Mouse (Mus musculus) lung, embryonic 14.5 days (tissue): Measurements from ENCODE around the gene Slc2a9. TPM values are rescaled to one million over a fixed set of nuclear protein-coding genes. Genes with fewer than 3 reads are reported as not detected.

Source experiments
- ATAC-seq: fragments of 200-750 bp; cut with Nextera tagmentation; 2 replicates; pipeline ENCODE4 v1.8.0; 2017; ENCODE audit warnings: mild to moderate bottlenecking, moderate TSS enrichment, moderate library complexity; ENCODE audit not compliant: insufficient read depth
- DNase-seq: peaks from one replicate; pipeline ENCODE4 v3.0.0-alpha.2; 2015
- H3K27ac ChIP-seq: fragments of 300-500 bp; sonication (generic); 2 replicates; pipeline ENCODE4 v1.5.1; 2014; ENCODE audit warnings: low read depth, mild to moderate bottlenecking, moderate library complexity
- H3K27me3 ChIP-seq: fragments of 300-500 bp; sonication (generic); 2 replicates; pipeline ENCODE4 v1.6.1; 2014; ENCODE audit warnings: low read length, control low read depth; ENCODE audit not compliant: insufficient read depth
- H3K36me3 ChIP-seq: fragments of 300-500 bp; sonication (generic); 2 replicates; pipeline ENCODE4 v1.6.1; 2014; ENCODE audit warnings: control low read depth; ENCODE audit not compliant: insufficient read depth
- H3K4me1 ChIP-seq: fragments of 300-500 bp; sonication (generic); 2 replicates; pipeline ENCODE4 v1.6.1; 2014; ENCODE audit warnings: antibody characterized with exemption, control low read depth; ENCODE audit not compliant: insufficient read depth
- H3K4me2 ChIP-seq: fragments of 300-500 bp; sonication (generic); 2 replicates; pipeline ENCODE4 v1.6.1; 2014; ENCODE audit warnings: mild to moderate bottlenecking
- H3K4me3 ChIP-seq: fragments of 300-500 bp; sonication (generic); 2 replicates; pipeline ENCODE4 v1.5.1; 2014; ENCODE audit warnings: low read depth, low read length
- H3K9ac ChIP-seq: fragments of 300-500 bp; sonication (generic); 2 replicates; pipeline ENCODE4 v1.6.1; 2014
- H3K9me3 ChIP-seq: fragments of 300-500 bp; sonication (generic); 2 replicates; pipeline ENCODE4 v1.6.1; 2016; ENCODE audit warnings: low read depth, low read length, control low read depth
- CTCF ChIP-seq: IDR thresholded peaks from 2 replicates; pipeline ENCODE4 v1.5.1; 2016; ENCODE audit warnings: antibody characterized with exemption, low read depth
- WGBS: fragments of 180-500 bp; shearing (Covaris S2); extraction: QIAGEN DNeasy Blood & Tissue Kit; methylation state at CpG from one replicate; pipeline ENCODE4 v1.1.7; 2014; 5-methylcytosine and 5-hydroxymethylcytosine counted together
- polyA plus RNA-seq: library from polyadenylated mRNA; unstranded; fragments of >200 nt; fragmentation: Nextera tagmentation; extraction: Ambion mirVana; gene quantifications from 2 replicates; pipeline ENCODE4 v1.2.1, GENCODE M21; 2014

Gene Slc2a9
- 0.64 and 2.2 TPM in 2 replicates for polyA plus RNA-seq

DNA sequence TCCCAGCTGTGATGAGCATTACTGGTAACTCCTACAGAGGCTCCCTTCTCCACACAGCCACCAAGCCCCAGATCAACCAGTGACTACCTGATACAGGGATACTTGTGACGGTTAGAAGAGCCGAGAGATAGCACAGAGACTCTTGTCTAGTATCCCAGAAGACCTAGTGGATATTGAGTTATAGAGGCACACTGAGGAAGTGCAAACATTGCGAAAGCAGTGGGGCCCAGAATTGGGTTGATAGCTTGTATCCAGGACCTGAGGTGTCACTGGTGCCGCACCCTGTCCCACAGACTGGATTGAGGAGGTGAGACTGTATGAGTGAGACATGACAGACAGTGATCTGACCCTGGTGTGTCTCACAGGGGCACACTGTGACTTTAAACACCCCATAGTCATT, at the start of gene Slc2a9:
Gene Slc2a9, minus strand, starts transcription at position 152 of the 400 bp plus-strand sequence.
- H3K4me2 ChIP-seq = no peak within 1 kb of the TSS
- no peak for DNase-seq
- 65% methylated on average over 4 of the region's 4 CpGs for WGBS
- H3K9ac ChIP-seq = no peak within 1 kb of the TSS
- no peak within 1 kb of the TSS for H3K27ac ChIP-seq
- TF ChIP-seq CTCF = no peak
- H3K4me1 ChIP-seq = no peaks in the 10 kb centered on the region
- H3K9me3 ChIP-seq = no peaks in the 10 kb centered on the region
- no peak for ATAC-seq
- H3K4me3 ChIP-seq = no peak within 1 kb of the TSS
- H3K27me3 ChIP-seq = no peaks in the 10 kb centered on the region
- no peaks in the 10 kb centered on the region for H3K36me3 ChIP-seq

DNA sequence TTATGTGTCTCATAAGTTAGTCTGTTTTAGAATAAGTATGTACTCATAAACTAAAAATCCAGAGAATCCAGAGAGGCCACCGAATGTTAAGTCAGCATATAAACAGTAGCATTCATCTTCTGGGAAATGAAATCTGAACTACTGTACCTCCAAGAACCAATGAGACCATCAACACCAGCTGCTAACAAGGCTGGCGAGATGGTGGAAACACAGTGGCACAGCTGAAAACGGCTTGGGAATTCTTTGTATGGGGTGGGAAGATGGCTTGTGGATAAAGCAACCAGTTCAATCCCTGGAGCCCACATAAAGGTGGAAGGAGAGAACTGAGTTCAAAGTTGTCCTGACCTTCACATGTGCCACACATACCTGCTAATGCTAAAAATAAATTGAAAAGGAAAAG, 49.7 kb upstream of the Slc2a9 start:
- 74% methylated on average over 3 of the region's 3 CpGs for WGBS
- no peak for TF ChIP-seq CTCF
- H3K9ac ChIP-seq = no peak overlapping the region
- peaks cover 77% of the 10 kb centered on the region for H3K36me3 ChIP-seq
- H3K9me3 ChIP-seq = no peaks in the 10 kb centered on the region
- no peak overlapping the region for H3K4me2 ChIP-seq
- peaks cover 16% of the 10 kb centered on the region for H3K4me1 ChIP-seq
- no peak for DNase-seq
- no peak for ATAC-seq
- H3K27me3 ChIP-seq = no peaks in the 10 kb centered on the region
- H3K4me3 ChIP-seq = no peak overlapping the region
- H3K27ac ChIP-seq = no peak overlapping the region

DNA sequence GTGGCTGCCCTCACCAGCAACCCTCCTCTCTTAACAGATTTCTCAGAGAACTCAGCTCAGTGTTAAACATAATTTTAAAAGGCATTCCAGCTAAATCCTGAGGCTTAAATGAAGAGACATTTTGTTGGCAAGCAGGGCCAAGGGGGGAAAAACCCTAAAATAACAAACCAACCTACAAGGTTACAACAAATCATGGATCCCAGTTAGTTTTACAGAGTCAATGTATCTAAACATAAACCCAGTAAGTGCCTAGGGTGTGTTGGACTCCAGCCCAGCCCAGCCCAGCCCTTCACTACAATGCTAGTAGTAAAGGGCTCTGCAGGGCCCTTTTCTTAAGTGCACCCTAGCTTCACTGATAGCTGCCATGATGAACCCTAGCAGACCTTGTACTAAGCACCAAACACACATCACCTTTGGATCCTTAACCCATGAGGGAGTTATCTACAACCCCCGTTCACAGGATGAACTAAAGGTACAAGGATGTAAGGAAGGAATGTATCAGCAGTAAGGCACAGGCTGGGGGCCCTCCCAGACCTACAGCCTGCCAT, 47.4 kb upstream of the Slc2a9 start:
- no peaks in the 10 kb centered on the region for H3K9me3 ChIP-seq
- H3K36me3 ChIP-seq = peaks cover 80% of the 10 kb centered on the region
- 70% methylated on average over 1 of the region's 1 CpGs for WGBS
- no peak for ATAC-seq
- no peak overlapping the region for H3K4me2 ChIP-seq
- peak overlapping the region; percentile 1; the same call in 1 of the 2 replicates for H3K9ac ChIP-seq
- no peaks in the 10 kb centered on the region for H3K27me3 ChIP-seq
- H3K4me1 ChIP-seq = peaks cover 16% of the 10 kb centered on the region
- no peak for TF ChIP-seq CTCF
- peak overlapping the region; percentile 85 for H3K27ac ChIP-seq
- peak; percentile 29 for DNase-seq
- no peak overlapping the region for H3K4me3 ChIP-seq

DNA sequence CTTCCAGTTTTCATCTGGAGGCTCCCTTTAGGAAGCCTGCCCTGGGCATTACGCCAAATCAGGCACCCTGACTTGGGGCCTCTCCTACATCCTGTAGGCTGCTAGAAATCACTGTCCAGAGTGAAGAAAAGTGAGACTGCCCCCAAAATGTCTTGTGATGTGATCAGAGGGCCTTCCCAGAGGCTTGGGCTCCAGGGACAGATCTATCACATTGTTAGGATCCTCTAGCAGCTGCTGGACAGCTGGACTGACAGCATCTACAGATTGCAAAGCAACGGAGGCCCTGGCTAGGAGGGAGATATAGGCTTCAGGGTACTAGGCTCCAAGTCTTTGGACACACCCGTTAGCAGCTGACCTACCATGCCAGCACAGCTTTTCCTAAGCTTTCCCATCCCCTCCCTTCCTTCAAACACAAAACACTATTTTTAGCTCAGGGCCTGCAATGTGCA, 46.5 kb upstream of the Slc2a9 start:
- peak; percentile 87 for ATAC-seq
- no peak for TF ChIP-seq CTCF
- WGBS = 30% methylated on average over 3 of the region's 3 CpGs

DNA sequence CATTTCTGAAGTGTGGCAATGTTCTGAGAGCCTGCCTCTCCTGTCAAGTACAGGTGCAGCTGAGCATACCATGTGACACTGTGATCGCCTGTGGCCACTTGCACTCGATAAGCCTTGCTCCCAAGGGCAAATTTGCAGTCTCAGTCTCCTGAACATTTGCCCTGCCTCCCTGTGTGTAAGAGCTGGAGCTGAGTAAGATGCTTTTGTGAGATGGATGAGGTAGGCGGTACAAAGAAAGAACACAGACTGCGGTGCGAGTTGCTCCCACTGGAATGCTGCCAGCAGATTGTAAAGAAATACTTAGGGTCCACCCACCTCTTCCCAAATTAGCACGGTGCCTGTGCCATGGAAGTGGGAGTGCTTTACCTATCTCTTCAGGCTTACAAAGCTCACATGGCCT, 44.4 kb upstream of the Slc2a9 start:
- no peak overlapping the region for H3K4me3 ChIP-seq
- DNase-seq (peak; percentile 32), ATAC-seq (no peak)
- no peak overlapping the region for H3K4me2 ChIP-seq
- H3K9me3 ChIP-seq = no peaks in the 10 kb centered on the region
- H3K27ac ChIP-seq = no peak overlapping the region
- peaks cover 16% of the 10 kb centered on the region for H3K4me1 ChIP-seq
- TF ChIP-seq CTCF = no peak
- peaks cover 88% of the 10 kb centered on the region for H3K36me3 ChIP-seq
- no peak overlapping the region for H3K9ac ChIP-seq
- 46% methylated on average over 6 of the region's 6 CpGs for WGBS
- no peaks in the 10 kb centered on the region for H3K27me3 ChIP-seq

More for the DNA sequence above, 46.5 kb upstream of the Slc2a9 start:
- Histone ChIP-seq H3K27me3 (no peaks in the 10 kb centered on the region), H3K4me2 (no peak overlapping the region; the same call in 1 of the 2 replicates), H3K27ac (peak overlapping the region; percentile 85), H3K4me1 (peaks cover 16% of the 10 kb centered on the region), H3K4me3 (no peak overlapping the region), H3K9ac (peak overlapping the region; percentile 1), H3K36me3 (peaks cover 80% of the 10 kb centered on the region), H3K9me3 (no peaks in the 10 kb centered on the region)
- peak; percentile 85 for DNase-seq

DNA sequence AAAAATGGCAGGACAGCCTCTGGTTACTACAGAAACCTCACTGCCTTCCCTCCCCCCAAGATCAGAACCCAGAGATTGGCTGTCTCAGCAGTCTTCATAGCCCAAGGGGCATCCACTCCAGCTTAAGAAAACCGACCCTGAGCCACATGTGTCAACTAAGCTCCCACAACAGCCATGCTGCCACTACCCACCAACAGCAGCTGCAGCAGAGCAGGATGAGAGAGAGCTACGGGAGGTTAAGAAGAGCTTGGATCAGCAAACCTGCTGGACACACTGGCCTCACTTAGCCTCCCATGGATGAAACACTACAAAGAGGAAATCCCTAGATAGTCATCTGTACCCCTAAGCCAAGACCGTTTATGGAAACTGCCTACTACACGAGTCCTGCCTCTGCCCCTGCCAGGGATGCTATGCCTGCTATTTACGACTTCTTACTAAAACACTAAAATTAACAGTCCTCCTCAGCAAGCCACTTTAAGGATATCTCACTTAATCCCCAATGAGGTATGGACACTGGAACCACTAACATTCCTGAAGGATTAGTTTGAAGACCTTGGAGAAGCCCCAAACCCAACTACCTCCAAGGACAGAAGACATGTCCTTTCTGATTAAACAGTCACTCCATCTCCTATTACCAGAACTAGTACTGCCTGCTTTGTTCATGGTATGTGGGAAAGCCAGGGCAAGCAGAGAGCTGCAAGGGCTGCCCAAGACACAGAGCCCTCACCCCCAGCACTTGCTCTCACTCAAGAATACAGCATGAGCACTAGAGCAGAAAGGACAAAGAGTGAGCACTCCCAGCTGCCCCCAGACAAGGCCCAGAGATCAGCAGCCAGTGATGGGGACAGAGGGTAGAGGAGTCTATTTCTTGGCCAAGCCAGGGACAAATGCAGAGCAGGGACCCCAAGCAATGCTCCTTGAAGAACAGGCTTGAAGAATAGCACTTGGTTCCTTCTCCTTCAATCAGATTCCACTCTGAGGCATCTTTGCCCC, 41.8 kb upstream of the Slc2a9 start:
- no peak overlapping the region for H3K4me3 ChIP-seq
- peaks cover 6% of the 10 kb centered on the region for H3K4me1 ChIP-seq
- no peak overlapping the region for H3K9ac ChIP-seq
- WGBS = 74% methylated on average over 5 of the region's 5 CpGs
- H3K4me2 ChIP-seq = no peak overlapping the region
- DNase-seq (no peak), ATAC-seq (no peak)
- H3K27me3 ChIP-seq = no peaks in the 10 kb centered on the region
- TF ChIP-seq CTCF = no peak
- no peak overlapping the region for H3K27ac ChIP-seq
- H3K36me3 ChIP-seq = peaks cover 92% of the 10 kb centered on the region
- H3K9me3 ChIP-seq = no peaks in the 10 kb centered on the region
